Mouse (Mus musculus) hindbrain, embryonic 14.5 days (tissue): ENCODE data around the gene Dock4. TPM values are rescaled to one million over a fixed set of nuclear protein-coding genes. Genes with fewer than 3 reads are reported as not detected.
A peak's percentile ranks its signal among the peaks of the same experiment; 100 is the strongest.

ENCODE experiments used
- ATAC-seq: fragments of 200-750 bp; cut with Nextera tagmentation; 2 replicates; pipeline ENCODE4 v1.8.0; 2017; ENCODE audit warnings: moderate number of reproducible peaks, mild to moderate bottlenecking, moderate TSS enrichment, moderate library complexity; ENCODE audit not compliant: low FRiP score
- DNase-seq: peaks from one replicate; pipeline ENCODE4 v3.0.0-alpha.2; 2015; ENCODE audit warnings: low spot score
- H3K27ac ChIP-seq: fragments of 300-500 bp; sonication (generic); 2 replicates; pipeline ENCODE4 v1.5.1; 2014; ENCODE audit warnings: mild to moderate bottlenecking, moderate library complexity
- H3K27me3 ChIP-seq: fragments of 300-500 bp; sonication (generic); 2 replicates; pipeline ENCODE4 v1.6.1; 2014; ENCODE audit warnings: mild to moderate bottlenecking, low read length, mixed read lengths; ENCODE audit not compliant: control insufficient read depth, insufficient read depth
- H3K36me3 ChIP-seq: fragments of 300-500 bp; sonication (generic); replicated peaks from 2 replicates; pipeline ENCODE4 v1.6.1; 2014; ENCODE audit not compliant: control insufficient read depth, insufficient read depth
- H3K4me1 ChIP-seq: fragments of 300-500 bp; sonication (generic); replicated peaks from 2 replicates; pipeline ENCODE4 v1.6.1; 2014; ENCODE audit warnings: antibody characterized with exemption, low read length, mixed read lengths; ENCODE audit not compliant: control insufficient read depth, insufficient read depth
- H3K4me2 ChIP-seq: fragments of 300-500 bp; sonication (generic); replicated peaks from 2 replicates; pipeline ENCODE4 v1.6.1; 2014; ENCODE audit warnings: mild to moderate bottlenecking, moderate library complexity
- H3K4me3 ChIP-seq: fragments of 300-500 bp; sonication (generic); replicated peaks from 2 replicates; pipeline ENCODE4 v1.5.1; 2014; ENCODE audit warnings: mild to moderate bottlenecking, low read length
- H3K9ac ChIP-seq: fragments of 300-500 bp; sonication (generic); 2 replicates; pipeline ENCODE4 v1.6.1; 2014
- H3K9me3 ChIP-seq: fragments of 300-500 bp; sonication (generic); 2 replicates; pipeline ENCODE4 v1.6.1; 2016; ENCODE audit warnings: low read length; ENCODE audit not compliant: control insufficient read depth
- WGBS: fragments of 180-500 bp; shearing (Covaris S2); extraction: QIAGEN DNeasy Blood & Tissue Kit; methylation state at CpG from one replicate; pipeline ENCODE4 v1.1.7; 2014; 5-methylcytosine and 5-hydroxymethylcytosine counted together
- polyA plus RNA-seq: library from polyadenylated mRNA; unstranded; fragments of >200 nt; fragmentation: Nextera tagmentation; extraction: Ambion mirVana; gene quantifications from 2 replicates; pipeline ENCODE4 v1.2.1, GENCODE M21; 2014

Gene Dock4
- polyA plus RNA-seq, 1 experiment from 2014 or later, result 34.1 TPM

DNA sequence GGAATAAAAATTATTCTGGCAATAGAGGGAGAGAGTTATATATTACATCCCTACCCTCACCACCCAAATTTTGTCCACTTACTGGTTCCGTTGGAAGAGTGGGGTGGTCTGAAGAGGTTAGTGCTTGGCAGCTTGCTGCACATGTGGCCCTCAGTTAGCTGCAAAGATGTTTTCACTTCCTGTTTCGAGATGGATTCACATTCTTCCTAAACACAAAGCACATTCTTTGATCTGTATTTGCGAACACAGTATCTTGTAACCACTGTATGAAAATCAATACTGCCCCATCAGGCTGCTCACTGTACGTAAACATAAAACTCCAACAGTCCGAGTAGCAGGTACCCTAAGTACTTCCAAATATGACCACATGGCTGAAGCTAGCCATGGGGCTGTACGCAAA lies 335.8 kb downstream of the Dock4 start:
- WGBS, result 89% methylated on average over 6 of the region's 6 CpGs
- Histone ChIP-seq H3K4me3 (no peak overlapping the region), H3K4me2 (no peak overlapping the region)

DNA sequence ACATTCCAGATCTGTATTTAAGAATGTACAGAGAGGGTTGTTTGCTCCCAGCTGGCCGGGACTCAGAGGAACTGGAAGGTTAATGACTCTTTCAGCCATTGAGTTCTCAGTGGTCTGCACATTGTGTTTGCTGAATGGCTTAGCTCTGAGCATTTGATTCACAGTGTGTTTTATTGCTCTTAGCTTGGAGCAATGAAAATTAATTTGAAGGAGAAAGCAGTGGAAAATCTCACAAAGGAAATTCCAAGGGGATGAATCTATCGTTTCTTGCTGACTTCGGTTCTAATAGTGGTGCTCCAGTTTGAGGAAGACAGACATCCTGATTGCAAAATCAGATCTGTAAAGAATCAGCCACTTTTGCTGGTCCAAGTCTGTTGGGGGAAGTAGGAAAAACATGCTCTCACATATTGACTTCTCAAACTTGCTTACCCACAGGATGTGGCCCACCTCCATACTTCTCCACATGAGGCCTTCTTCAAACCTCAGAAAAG lies 342.9 kb downstream of the Dock4 start:
- Histone ChIP-seq H3K27me3 (no peaks in the 10 kb centered on the region), H3K9me3 (no peaks in the 10 kb centered on the region), H3K27ac (peak overlapping the region; percentile 35; the same call in 1 of the 2 replicates), H3K4me3 (no peak overlapping the region), H3K4me2 (no peak overlapping the region), H3K4me1 (peaks cover 31% of the 10 kb centered on the region), H3K36me3 (no peaks in the 10 kb centered on the region), H3K9ac (no peak overlapping the region)
- ATAC-seq, result no peak
- DNase-seq, result no peak
- WGBS, result 34% methylated on average over 3 of the region's 3 CpGs

More for the DNA sequence above, 335.8 kb downstream of the Dock4 start:
- no peak for DNase-seq
- Histone ChIP-seq H3K4me1 (no peaks in the 10 kb centered on the region), H3K27ac (no peak overlapping the region), H3K9me3 (no peaks in the 10 kb centered on the region), H3K36me3 (peaks cover 11% of the 10 kb centered on the region; the same call in 1 of the 2 replicates), H3K27me3 (no peaks in the 10 kb centered on the region), H3K9ac (no peak overlapping the region)
- ATAC-seq, result no peak

DNA sequence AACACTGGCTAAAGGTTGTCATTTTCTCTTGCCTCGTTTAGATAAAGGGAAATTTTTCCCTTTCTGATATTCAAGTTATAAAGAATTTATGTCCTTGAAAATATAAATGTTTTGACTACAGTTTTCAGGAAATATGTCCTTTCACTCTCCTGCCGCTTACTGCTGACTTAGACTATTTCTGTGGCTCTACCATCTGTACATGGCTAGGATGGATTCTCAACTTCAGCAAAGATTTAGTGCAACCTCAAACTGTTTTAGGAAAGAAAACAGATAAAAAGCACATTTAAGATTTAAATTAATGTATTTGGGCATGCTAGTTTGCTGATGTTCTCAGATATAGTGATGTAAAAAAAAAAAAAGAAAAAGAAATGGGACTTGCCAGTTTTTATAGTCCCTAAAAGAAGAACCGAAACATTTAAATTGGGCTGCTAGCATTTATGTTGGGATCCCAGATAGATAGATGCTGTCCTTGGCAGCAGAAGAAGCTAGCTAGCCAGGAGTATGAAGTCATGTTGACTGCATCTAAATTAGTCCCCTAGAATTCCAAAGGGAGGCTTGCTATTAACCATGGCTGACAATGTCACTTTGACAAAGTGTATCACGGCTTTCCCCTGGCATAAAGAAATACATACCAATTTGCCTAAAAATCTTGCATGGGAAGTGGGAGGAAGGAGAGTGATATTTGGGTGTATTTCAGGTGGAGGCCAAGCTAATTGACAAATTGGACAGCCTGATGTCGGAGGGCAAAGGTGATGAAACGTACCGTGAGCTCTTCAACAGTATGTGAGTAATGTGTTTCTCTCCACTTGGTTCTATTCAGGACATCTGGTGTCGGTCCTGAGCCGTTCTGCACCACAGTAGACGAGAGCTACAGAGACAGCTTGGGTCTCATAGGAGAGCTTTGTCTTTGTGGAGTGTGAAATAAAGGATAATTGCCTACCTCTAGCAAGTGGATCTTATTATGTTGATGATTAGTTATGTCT lies 343.9 kb downstream of the Dock4 start:
- H3K4me3 ChIP-seq, result no peak overlapping the region
- peak; percentile 80 for ATAC-seq
- H3K27me3 ChIP-seq, result no peaks in the 10 kb centered on the region

GRCm38 (mm10) chr12:40791221-40791620 lies 345.5 kb downstream of the Dock4 start:
- Histone ChIP-seq H3K27me3 (no peaks in the 10 kb centered on the region), H3K27ac (peak overlapping the region; percentile 50; the same call in 1 of the 2 replicates), H3K9ac (no peak overlapping the region), H3K4me2 (no peak overlapping the region), H3K4me3 (no peak overlapping the region), H3K9me3 (no peaks in the 10 kb centered on the region), H3K4me1 (peaks cover 35% of the 10 kb centered on the region), H3K36me3 (no peaks in the 10 kb centered on the region)
- no peak for ATAC-seq
- no peak for DNase-seq
- 30% methylated on average over 5 of the region's 5 CpGs for WGBS

More for the DNA sequence above, 343.9 kb downstream of the Dock4 start:
- 36% methylated on average over 10 of the region's 10 CpGs for WGBS
- DNase-seq, result peak; percentile 35
- no peak overlapping the region for H3K9ac ChIP-seq
- peak overlapping the region; percentile 50 for H3K27ac ChIP-seq
- H3K4me1 ChIP-seq, result peaks cover 34% of the 10 kb centered on the region
- no peaks in the 10 kb centered on the region for H3K9me3 ChIP-seq
- no peak overlapping the region for H3K4me2 ChIP-seq
- H3K36me3 ChIP-seq, result no peaks in the 10 kb centered on the region

- Histone ChIP-seq H3K27ac (peak overlapping the region; percentile 69), H3K4me1 (peaks cover 40% of the 10 kb centered on the region)
- DNase-seq, result peak; percentile 33
Observed at GRCm38 (mm10) chr12:40792184-40792650, 346.5 kb downstream of the Dock4 start.

GRCm38 (mm10) chr12:40794066-40794465 lies 348.3 kb downstream of the Dock4 start:
- H3K27ac ChIP-seq, result no peak overlapping the region
- H3K9me3 ChIP-seq, result no peaks in the 10 kb centered on the region
- H3K36me3 ChIP-seq, result no peaks in the 10 kb centered on the region
- 69% methylated on average over 11 of the region's 11 CpGs for WGBS
- H3K27me3 ChIP-seq, result no peaks in the 10 kb centered on the region
- H3K4me2 ChIP-seq, result no peak overlapping the region
- no peak for DNase-seq
- peaks cover 34% of the 10 kb centered on the region for H3K4me1 ChIP-seq
- no peak overlapping the region for H3K9ac ChIP-seq
- H3K4me3 ChIP-seq, result no peak overlapping the region
- ATAC-seq, result no peak

More at GRCm38 (mm10) chr12:40792184-40792650, 346.5 kb downstream of the Dock4 start:
- 22% methylated on average over 10 of the region's 10 CpGs for WGBS
- H3K36me3 ChIP-seq, result no peaks in the 10 kb centered on the region
- no peak overlapping the region for H3K4me3 ChIP-seq
- H3K9ac ChIP-seq, result no peak overlapping the region
- no peaks in the 10 kb centered on the region for H3K27me3 ChIP-seq
- H3K9me3 ChIP-seq, result no peaks in the 10 kb centered on the region
- H3K4me2 ChIP-seq, result 0 out of 2 replicates have a peak overlapping the region, but pooled peaks have one; percentile 7
- peak; percentile 60 for ATAC-seq

GRCm38 (mm10) chr12:40794756-40795155 lies 349.0 kb downstream of the Dock4 start:
- H3K9me3 ChIP-seq, result no peaks in the 10 kb centered on the region
- H3K36me3 ChIP-seq, result no peaks in the 10 kb centered on the region
- DNase-seq (no peak), ATAC-seq (no peak)
- H3K9ac ChIP-seq, result no peak overlapping the region
- no peak overlapping the region for H3K4me3 ChIP-seq
- H3K27ac ChIP-seq, result no peak overlapping the region
- H3K4me1 ChIP-seq, result peaks cover 27% of the 10 kb centered on the region
- H3K4me2 ChIP-seq, result no peak overlapping the region
- WGBS, result 70% methylated on average over 3 of the region's 3 CpGs
- no peaks in the 10 kb centered on the region for H3K27me3 ChIP-seq

- Histone ChIP-seq H3K4me1 (peaks cover 22% of the 10 kb centered on the region; the same call in 1 of the 2 replicates), H3K9me3 (no peaks in the 10 kb centered on the region), H3K9ac (no peak overlapping the region), H3K4me2 (no peak overlapping the region), H3K27ac (no peak overlapping the region), H3K27me3 (no peaks in the 10 kb centered on the region), H3K4me3 (no peak overlapping the region), H3K36me3 (no peaks in the 10 kb centered on the region; the same call in 1 of the 2 replicates)
- DNase-seq (no peak), ATAC-seq (no peak)
- WGBS, result 53% methylated on average over 2 of the region's 2 CpGs
Observed at GRCm38 (mm10) chr12:40795768-40796167, 350.0 kb downstream of the Dock4 start.

- DNase-seq (no peak), ATAC-seq (no peak)
- Histone ChIP-seq H3K4me3 (no peak overlapping the region), H3K9me3 (no peaks in the 10 kb centered on the region), H3K36me3 (no peaks in the 10 kb centered on the region; the same call in 1 of the 2 replicates), H3K27ac (no peak overlapping the region), H3K4me2 (no peak overlapping the region), H3K9ac (no peak overlapping the region), H3K4me1 (peaks cover 21% of the 10 kb centered on the region; the same call in 1 of the 2 replicates), H3K27me3 (no peaks in the 10 kb centered on the region)
- WGBS, result 73% methylated on average over 14 of the region's 14 CpGs
Observed at GRCm38 (mm10) chr12:40796813-40797491, 351.2 kb downstream of the Dock4 start.
